Mouse (Mus musculus) MEL (cell line): ENCODE measurements around the gene 2810459M11Rik. TPM values are rescaled to one million over a fixed set of nuclear protein-coding genes. Genes with fewer than 3 reads are reported as not detected.

Experiments
- DNase-seq: peaks from one replicate; pipeline ENCODE4 v3.0.0; 2011; ENCODE audit warnings: low read depth, low spot score
- H3K27ac ChIP-seq: 2 replicates; pipeline ENCODE4 v1.5.1; 2012; ENCODE audit warnings: low read depth, mild to moderate bottlenecking, control low read depth, low read length, moderate library complexity; ENCODE audit not compliant: control insufficient read depth
- H3K27me3 ChIP-seq, 2 experiments: fragments of 150-350 bp in 1 of 2; sonication (generic) in 1 of 2; 2 replicates each; pipeline ENCODE4 v1.6.1; 2012; ENCODE audit warnings: low read length in 2 of 2, mild to moderate bottlenecking in 2 of 2, improper control_type of control experiment in 1 of 2, moderate library complexity in 1 of 2; ENCODE audit not compliant: insufficient read depth in 2 of 2, control insufficient read depth in 1 of 2
- H3K36me3 ChIP-seq, 2 experiments: 2 replicates each; pipeline ENCODE4 v1.6.1; 2012 to 2014; ENCODE audit warnings: low read length in 2 of 2, improper control_type of control experiment in 1 of 2, inconsistent platforms in 1 of 2, mild to moderate bottlenecking in 1 of 2; ENCODE audit not compliant: insufficient read depth in 2 of 2, control insufficient read depth in 1 of 2
- H3K4me1 ChIP-seq, 2 experiments: fragments of 150-350 bp in 1 of 2; sonication (generic) in 1 of 2; 2 replicates each; pipeline ENCODE4 v1.6.1; 2012; ENCODE audit warnings: low read length in 2 of 2, improper control_type of control experiment in 1 of 2, mild to moderate bottlenecking in 1 of 2; ENCODE audit not compliant: insufficient read depth in 2 of 2, control insufficient read depth in 1 of 2
- H3K4me3 ChIP-seq, 2 experiments: fragments of 150-350 bp in 1 of 2; sonication (generic) in 1 of 2; 2 replicates each; pipeline ENCODE4 v1.5.1; 2012; ENCODE audit warnings: low read depth in 2 of 2, low read length in 2 of 2, mild to moderate bottlenecking in 2 of 2, moderate library complexity in 2 of 2, control low read depth in 1 of 2, improper control_type of control experiment in 1 of 2; ENCODE audit not compliant: control insufficient read depth in 1 of 2, insufficient read depth in 1 of 2
- H3K79me2 ChIP-seq: 2 replicates; pipeline ENCODE4 v1.6.1; 2012; ENCODE audit warnings: mild to moderate bottlenecking, low read length, moderate library complexity; ENCODE audit not compliant: control insufficient read depth, poor library complexity, insufficient read depth
- H3K9ac ChIP-seq: 2 replicates; pipeline ENCODE4 v1.6.1; 2012; ENCODE audit warnings: low read depth, mild to moderate bottlenecking, control low read depth, low read length, moderate library complexity; ENCODE audit not compliant: control insufficient read depth, poor library complexity, severe bottlenecking
- H3K9me3 ChIP-seq: fragments of 150-350 bp; sonication (generic); replicated peaks from 2 replicates; pipeline ENCODE4 v1.6.1; 2012; ENCODE audit warnings: mild to moderate bottlenecking, low read length, improper control_type of control experiment, moderate library complexity; ENCODE audit not compliant: insufficient read depth
- BHLHE40 ChIP-seq: IDR thresholded peaks from 2 replicates; pipeline ENCODE4 v1.6.1; 2012; ENCODE audit warnings: low read depth, mild to moderate bottlenecking, inconsistent platforms, low read length, improper control_type of control experiment, borderline replicate concordance
- CHD1 ChIP-seq: IDR thresholded peaks from 2 replicates; pipeline ENCODE4 v1.6.1; 2012; ENCODE audit warnings: low read depth, mild to moderate bottlenecking, inconsistent platforms, low read length, improper control_type of control experiment
- CTCF ChIP-seq, 3 experiments: IDR thresholded peaks in 2 of 3; conservative IDR thresholded peaks in 1 of 3; 2 replicates each; pipeline ENCODE4 v1.5.1; 2011 to 2012; ENCODE audit warnings: low read length in 3 of 3, low read depth in 2 of 3, mild to moderate bottlenecking in 2 of 3, improper control_type of control experiment in 1 of 3, inconsistent platforms in 1 of 3, mixed read lengths in 1 of 3, moderate library complexity in 1 of 3; ENCODE audit not compliant: control insufficient read depth in 1 of 3, insufficient read depth in 1 of 3, poor library complexity in 1 of 3, severe bottlenecking in 1 of 3
- E2F4 ChIP-seq: IDR thresholded peaks from 2 replicates; pipeline ENCODE4 v1.6.1; 2011; ENCODE audit warnings: low read depth, low read length, improper control_type of control experiment, borderline replicate concordance
- ETS1 ChIP-seq: IDR thresholded peaks from 2 replicates; pipeline ENCODE4 v1.6.1; 2012; ENCODE audit warnings: low read depth, mild to moderate bottlenecking, inconsistent platforms, low read length, improper control_type of control experiment, moderate library complexity
- GABPA ChIP-seq: IDR thresholded peaks from 2 replicates; pipeline ENCODE4 v1.6.1; 2012; ENCODE audit warnings: low read depth, mild to moderate bottlenecking, inconsistent platforms, low read length, improper control_type of control experiment, moderate library complexity
- GATA1 ChIP-seq: IDR thresholded peaks from 2 replicates; pipeline ENCODE4 v1.6.1; 2011; ENCODE audit warnings: low read depth, low read length, improper control_type of control experiment
- JUND ChIP-seq: IDR thresholded peaks from 2 replicates; pipeline ENCODE4 v1.6.1; 2011; ENCODE audit warnings: low read depth, mild to moderate bottlenecking, improper control_type of control experiment, low read length
- KAT2A ChIP-seq: conservative IDR thresholded peaks from 2 replicates; pipeline ENCODE4 v1.6.1; 2012; ENCODE audit warnings: low read depth, low read length, improper control_type of control experiment, inconsistent platforms
- MAX ChIP-seq: IDR thresholded peaks from 2 replicates; pipeline ENCODE4 v1.6.1; 2011; ENCODE audit warnings: low read length, improper control_type of control experiment
- MXI1 ChIP-seq: IDR thresholded peaks from 2 replicates; pipeline ENCODE4 v1.6.1; 2011; ENCODE audit warnings: mild to moderate bottlenecking, low read depth, low read length, improper control_type of control experiment
- MYB ChIP-seq: IDR thresholded peaks from 2 replicates; pipeline ENCODE4 v1.6.1; 2011; ENCODE audit warnings: mild to moderate bottlenecking, low read depth, low read length, improper control_type of control experiment
- MYC ChIP-seq: IDR thresholded peaks from 2 replicates; pipeline ENCODE4 v1.6.1; 2011; ENCODE audit warnings: low read depth, mild to moderate bottlenecking, low read length, improper control_type of control experiment, moderate library complexity
- NRF1 ChIP-seq: IDR thresholded peaks from 2 replicates; pipeline ENCODE4 v1.6.1; 2014; ENCODE audit warnings: low read depth, mild to moderate bottlenecking, inconsistent platforms, low read length, improper control_type of control experiment, moderate library complexity; ENCODE audit not compliant: poor library complexity, insufficient read depth, severe bottlenecking
- POLR2AphosphoS2 ChIP-seq: IDR thresholded peaks from 2 replicates; pipeline ENCODE4 v1.6.1; 2011; ENCODE audit warnings: low read length, improper control_type of control experiment
- POLR2AphosphoS5 ChIP-seq: IDR thresholded peaks from 2 replicates; pipeline ENCODE4 v1.6.1; 2012; ENCODE audit warnings: low read depth, borderline replicate concordance, mild to moderate bottlenecking, inconsistent platforms, low read length, moderate library complexity, mixed read lengths
- RCOR1 ChIP-seq: IDR thresholded peaks from 2 replicates; pipeline ENCODE4 v1.6.1; 2012; ENCODE audit warnings: low read depth, mild to moderate bottlenecking, inconsistent platforms, low read length, improper control_type of control experiment
- TAL1 ChIP-seq: IDR thresholded peaks from 2 replicates; pipeline ENCODE4 v1.6.1; 2012; ENCODE audit warnings: mild to moderate bottlenecking, inconsistent platforms, low read length, moderate library complexity, mixed read lengths
- TBP ChIP-seq: IDR thresholded peaks from 2 replicates; pipeline ENCODE4 v1.8.0; 2011; ENCODE audit warnings: low read depth, low read length, improper control_type of control experiment
- TCF12 ChIP-seq: IDR thresholded peaks from 2 replicates; pipeline ENCODE4 v1.6.1; 2014; ENCODE audit warnings: low read depth, mild to moderate bottlenecking, inconsistent platforms, low read length, improper control_type of control experiment, moderate library complexity
- UBTF ChIP-seq: IDR thresholded peaks from 2 replicates; pipeline ENCODE4 v1.6.1; 2012; ENCODE audit warnings: low read depth, mild to moderate bottlenecking, inconsistent platforms, low read length, improper control_type of control experiment, moderate library complexity, borderline replicate concordance; ENCODE audit not compliant: insufficient read depth
- USF2 ChIP-seq, 2 experiments: IDR thresholded peaks; 2 replicates each; pipeline ENCODE4 v1.6.1; 2011 to 2012; ENCODE audit warnings: improper control_type of control experiment in 2 of 2, low read length in 2 of 2, borderline replicate concordance in 1 of 2, inconsistent platforms in 1 of 2, low read depth in 1 of 2, mild to moderate bottlenecking in 1 of 2; ENCODE audit not compliant: insufficient read depth in 1 of 2
- ZC3H11A ChIP-seq: IDR thresholded peaks from 2 replicates; pipeline ENCODE4 v1.6.1; 2012; ENCODE audit warnings: low read depth, mild to moderate bottlenecking, inconsistent platforms, low read length, improper control_type of control experiment
- ZMIZ1 ChIP-seq: IDR thresholded peaks from 2 replicates; pipeline ENCODE4 v1.6.1; 2012; ENCODE audit warnings: low read depth, mild to moderate bottlenecking, inconsistent platforms, low read length, improper control_type of control experiment, moderate library complexity
- ZNF384 ChIP-seq: IDR thresholded peaks from 2 replicates; pipeline ENCODE4 v1.6.1; 2012; ENCODE audit warnings: low read depth, mild to moderate bottlenecking, inconsistent platforms, low read length, improper control_type of control experiment
- polyA plus RNA-seq, 2 experiments: library from polyadenylated mRNA; stranded (reverse) in 1 of 2; unstranded in 1 of 2; fragments of >175 nt in 1 of 2; fragments of >200 nt in 1 of 2; gene quantifications; 2 replicates each; pipeline versions ENCODE4 v1.2.1 to v1.2.4; 2012; ENCODE audit warnings: low replicate concordance in 2 of 2, low read depth in 1 of 2; ENCODE audit not compliant: insufficient read length in 2 of 2, insufficient read depth in 1 of 2, missing spikeins in 1 of 2
- total RNA-seq: library from RNA; depleted of rRNA; stranded (reverse); fragments of 300-350 nt; gene quantifications from 2 replicates; pipeline ENCODE4 v1.2.3, GENCODE M21; 2012

Gene 2810459M11Rik
- total and polyA plus RNA-seq, 3 experiments, result not detected

DNA sequence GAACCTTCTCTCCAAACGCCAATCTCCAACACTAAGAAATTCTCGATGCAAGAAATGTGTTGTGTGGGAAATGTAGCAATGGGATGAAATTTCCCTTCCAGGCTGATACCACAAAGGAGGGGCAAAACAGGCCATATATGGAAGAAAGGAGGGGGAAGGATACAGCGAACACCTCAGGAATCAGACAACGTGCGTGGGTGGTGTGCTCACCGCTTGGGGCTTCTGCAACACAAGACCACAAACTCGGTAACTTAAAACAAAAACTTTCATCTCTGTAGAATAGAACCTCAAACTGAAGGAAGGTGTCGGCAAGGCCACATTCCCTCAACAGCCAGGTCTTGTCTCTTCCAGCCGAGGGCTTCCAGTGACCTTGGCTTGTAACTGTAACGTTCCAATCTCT is 40.1 kb upstream of the 2810459M11Rik start:
- H3K36me3 ChIP-seq, result no peaks in the 10 kb centered on the region

DNA sequence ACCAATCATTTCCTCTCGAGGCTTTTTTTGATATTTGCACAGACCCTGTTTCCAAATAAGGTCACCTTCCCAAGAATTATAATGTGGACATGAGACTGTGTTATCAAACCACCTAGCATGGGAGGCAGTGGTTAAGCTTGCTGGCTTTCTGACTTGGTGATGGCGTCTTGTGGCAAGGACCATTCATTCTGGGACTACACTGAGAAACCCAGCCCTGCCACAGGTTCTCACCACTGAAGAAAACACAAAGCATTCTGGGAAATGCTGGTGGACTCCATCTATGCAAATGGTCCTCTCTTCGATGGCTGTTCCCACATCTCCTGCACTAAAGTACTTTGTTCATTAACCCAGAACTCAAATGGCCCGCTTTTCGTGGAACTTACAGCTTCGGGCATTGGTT is 39.6 kb upstream of the 2810459M11Rik start:
- TF ChIP-seq NRF1, result no peak
- TF ChIP-seq, all 39 proteins: peak for 0
- Histone ChIP-seq H3K36me3 (no peaks in the 10 kb centered on the region), H3K27ac (no peak overlapping the region), H3K9me3 (no peaks in the 10 kb centered on the region), H3K27me3 (peaks cover 2 to 10% of the 10 kb centered on the region in 2 experiments), H3K4me3 (no peak overlapping the region), H3K79me2 (no peaks in the 10 kb centered on the region), H3K9ac (no peak overlapping the region), H3K4me1 (no peaks in the 10 kb centered on the region)
- DNase-seq, result no peak

More for the DNA sequence above, 40.1 kb upstream of the 2810459M11Rik start:
- no peak overlapping the region for H3K4me3 ChIP-seq
- H3K79me2 ChIP-seq, result no peaks in the 10 kb centered on the region
- no peaks in the 10 kb centered on the region for H3K4me1 ChIP-seq
- H3K9me3 ChIP-seq, result no peaks in the 10 kb centered on the region
- H3K27me3 ChIP-seq, result peaks cover 6 to 8% of the 10 kb centered on the region in 2 experiments
- DNase-seq, result no peak
- no peak overlapping the region for H3K9ac ChIP-seq
- TF ChIP-seq TCF12 (no peak), GABPA (no peak), POLR2AphosphoS5 (no peak), CHD1 (no peak), GATA1 (no peak), POLR2AphosphoS2 (no peak), ETS1 (no peak), CTCF (IDR thresholded peaks at IDR 0.05 in 2 of 3, conservative IDR thresholded peaks at IDR 0.05 in 1 of 3; ENCODE audit: control insufficient read depth in 1 of 3, insufficient read depth in 1 of 3, low read depth in 2 of 3, low read length in 3 of 3, poor library complexity in 1 of 3, severe bottlenecking in 1 of 3) (no peak), TBP (no peak), MAX (no peak), JUND (no peak), ZMIZ1 (no peak), RCOR1 (no peak)
- no peak overlapping the region for H3K27ac ChIP-seq

DNA sequence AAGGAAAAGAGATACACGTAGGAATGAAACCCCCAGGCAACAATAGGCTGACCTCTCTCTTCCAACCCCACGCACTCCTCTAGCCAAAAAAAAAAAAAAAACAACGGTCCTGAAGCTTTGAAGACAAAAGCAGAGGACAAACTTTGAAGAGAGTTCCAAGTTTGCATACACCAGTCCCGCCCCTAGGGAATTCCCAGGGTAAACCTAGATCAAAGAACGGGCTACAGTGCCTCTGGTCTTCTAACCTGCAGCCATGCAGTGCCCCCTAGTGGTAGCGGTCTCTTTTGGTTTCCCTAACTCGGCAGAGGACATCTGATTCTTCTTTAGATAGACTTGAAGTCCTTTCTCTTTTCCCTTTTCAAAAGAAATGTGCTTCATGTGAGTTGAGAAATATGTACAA is 37.9 kb upstream of the 2810459M11Rik start:
- H3K27me3 ChIP-seq, result peaks cover 2 to 7% of the 10 kb centered on the region in 2 experiments
- no peak overlapping the region for H3K9ac ChIP-seq
- H3K4me1 ChIP-seq, result no peaks in the 10 kb centered on the region
- H3K36me3 ChIP-seq, result no peaks in the 10 kb centered on the region
- peak; percentile 80 for DNase-seq
- no peak overlapping the region for H3K27ac ChIP-seq
- H3K79me2 ChIP-seq, result no peaks in the 10 kb centered on the region
- H3K4me3 ChIP-seq, result no peak overlapping the region
- no peaks in the 10 kb centered on the region for H3K9me3 ChIP-seq
- no peak for TF ChIP-seq USF2 (IDR thresholded peaks at IDR 0.05; ENCODE audit: borderline replicate concordance in 1 of 2, insufficient read depth in 1 of 2, low read depth in 1 of 2, low read length in 2 of 2)
- no peak for TF ChIP-seq ETS1
- no peak for TF ChIP-seq NRF1
- TF ChIP-seq TAL1, result no peak
- TF ChIP-seq MAX, result no peak
- TF ChIP-seq RCOR1, result no peak
- no peak for TF ChIP-seq POLR2AphosphoS5
- no peak for TF ChIP-seq MXI1
- no peak for TF ChIP-seq E2F4
- no peak for TF ChIP-seq ZMIZ1
- no peak for TF ChIP-seq ZNF384
- TF ChIP-seq KAT2A, result no peak
- TF ChIP-seq MYB, result no peak
- TF ChIP-seq MYC, result no peak
- no peak for TF ChIP-seq BHLHE40
- no peak for TF ChIP-seq UBTF
- peak; percentile 84 for TF ChIP-seq ZC3H11A
- no peak for TF ChIP-seq TBP
